ENCODE assay signal across 8 mouse cellular contexts in the genomic region with DNA sequence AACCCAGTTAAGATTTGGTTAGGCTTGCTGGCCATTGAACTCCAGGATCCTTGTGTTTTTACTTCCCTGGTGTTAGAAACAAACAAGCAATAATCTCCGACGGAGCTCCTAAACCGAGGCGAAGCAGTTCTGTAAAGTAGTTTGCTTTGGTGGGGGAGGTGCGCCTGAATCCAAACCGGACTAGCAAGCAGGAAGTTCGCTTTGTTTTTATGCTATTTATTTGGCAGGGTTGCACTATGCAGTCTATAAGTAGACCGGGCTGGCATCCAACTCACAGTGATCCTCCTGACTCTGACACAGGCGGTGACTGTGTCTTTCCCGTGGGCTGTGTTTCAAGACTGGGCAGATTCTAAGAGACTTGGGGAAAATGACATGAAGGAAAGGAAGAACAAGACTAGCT. TPM values are rescaled to one million over a fixed set of nuclear protein-coding genes. Genes with fewer than 3 reads are reported as not detected.
A peak's percentile ranks its signal among the peaks of the same experiment; 100 is the strongest.
DNase-seq lines count a peak whose midpoint lies in the region; ATAC-seq and TF ChIP-seq lines count a peak whose summit lies in the region.
"Had no signal": no experiment of that assay in that cellular context is flagged by ENCODE, and none has a peak within 500 bp of the region (broad histone marks: within the 10 kb centered on the region; RNA-seq: fewer than 3 reads in every experiment).

No protein-coding gene starts in this region.

- H3K27ac ChIP-seq in MEL (ENCODE audit: control insufficient read depth, low read depth, low read length), result peak overlapping the region; percentile 90
- peak overlapping the region; percentile 77 for H3K27ac ChIP-seq in intestine, embryonic 15.5 days

- peak overlapping the region; percentile 53 to 71 for H3K4me3 ChIP-seq in MEL (ENCODE audit: control insufficient read depth in 1 of 2, insufficient read depth in 1 of 2, low read depth in 2 of 2, low read length in 2 of 2)
- no peak overlapping the region for H3K4me3 ChIP-seq in intestine, embryonic 15.5 days (replicated peaks)
- H3K4me3 ChIP-seq: erythroblast, embryonic 14.5 days had no signal

- ATAC-seq in intestine, embryonic 15.5 days, result no peak
- ATAC-seq in megakaryocyte progenitor cell, adult 5-6 weeks (replicated peaks; ENCODE audit: poor library complexity), result 0 out of 2 replicates have a peak, but pooled peaks have one; percentile 3

- WGBS in intestine, embryonic 15.5 days, result 12% methylated on average over 10 of the region's 10 CpGs

- peaks cover 20% of the 10 kb centered on the region for H3K79me2 ChIP-seq in MEL (ENCODE audit: control insufficient read depth, insufficient read depth, low read length, poor library complexity)

- intact Hi-C loops in left cerebral cortex, postnatal 36 days (cut with DNase I), result loop anchor here (10.0 kb wide), 1 partner anchor 222 kb away; the partner anchor contains the start of gene Mettl17

- TF ChIP-seq EP300 in MEL (IDR thresholded peaks at IDR 0.05; ENCODE audit: low read depth in 1 of 2, low read length in 2 of 2), result peak; percentile 46 to 58

- H3K4me2 ChIP-seq in intestine, embryonic 15.5 days (replicated peaks), result peak overlapping the region; percentile 39

- no peak for TF ChIP-seq CTCF in MEL (IDR thresholded peaks at IDR 0.05 in 2 of 3, conservative IDR thresholded peaks at IDR 0.05 in 1 of 3; ENCODE audit: control insufficient read depth in 1 of 3, insufficient read depth in 1 of 3, low read depth in 2 of 3, low read length in 3 of 3, poor library complexity in 1 of 3, severe bottlenecking in 1 of 3)

- TF ChIP-seq POLR2A in MEL (IDR thresholded peaks at IDR 0.05; ENCODE audit: control insufficient read depth in 1 of 2, insufficient read depth in 1 of 2, low read depth in 1 of 2, low read length in 2 of 2, poor library complexity in 1 of 2), result peak; percentile 45 to 59; a peak in 1 of 4 replicates

- H3K36me3 ChIP-seq in MEL (ENCODE audit: control insufficient read depth in 1 of 2, insufficient read depth in 2 of 2, low read length in 2 of 2), result peaks cover 0 to 14% of the 10 kb centered on the region in 2 experiments; a peak in 2 of 4 replicates
- H3K36me3 ChIP-seq in intestine, embryonic 15.5 days, result 0 out of 2 replicates have a peak, but pooled peaks cover 1% of the 10 kb centered on the region

- TF ChIP-seq RAD21 in MEL (IDR thresholded peaks at IDR 0.05; ENCODE audit: low read depth, low read length), result no peak

- peak overlapping the region; percentile 71 for H3K9ac ChIP-seq in MEL (ENCODE audit: control insufficient read depth, low read depth, low read length, poor library complexity, severe bottlenecking)
- H3K9ac ChIP-seq in intestine, embryonic 15.5 days, result no peak overlapping the region

- H3K27me3 ChIP-seq in MEL (ENCODE audit: control insufficient read depth in 1 of 2, insufficient read depth in 2 of 2, low read length in 2 of 2), result no peaks in the 10 kb centered on the region
- H3K27me3 ChIP-seq in intestine, embryonic 15.5 days (replicated peaks), result no peaks in the 10 kb centered on the region

- peak; percentile 89 for DNase-seq in MEL (ENCODE audit: low read depth, low spot score)
- peak; percentile 55 for DNase-seq in adrenal gland, postnatal 14 days
- DNase-seq in frontal cortex, postnatal 25 days (ENCODE audit: low spot score in 2 of 2), result peak; percentile 25 to 44
- DNase-seq in left cerebral cortex, postnatal 36 days (ENCODE audit: low spot score in 2 of 2), result peak; percentile 40 to 43
- peak; percentile 24 for DNase-seq in thymus, postnatal 0 days (ENCODE audit: low spot score)

- H3K4me1 ChIP-seq in MEL (ENCODE audit: control insufficient read depth in 1 of 2, insufficient read depth in 2 of 2, low read length in 2 of 2), result peaks cover 6 to 7% of the 10 kb centered on the region in 2 experiments; a peak in 2 of 4 replicates
- H3K4me1 ChIP-seq in intestine, embryonic 15.5 days (replicated peaks), result peaks cover 8% of the 10 kb centered on the region; the same call in 1 of the 2 replicates

- no peaks in the 10 kb centered on the region for H3K9me3 ChIP-seq in MEL (replicated peaks; ENCODE audit: insufficient read depth, low read length)
- H3K9me3 ChIP-seq in intestine, embryonic 15.5 days, result no peaks in the 10 kb centered on the region

TF ChIP-seq in MEL, 35 proteins besides CTCF, POLR2A, EP300 and RAD21:
- TF ChIP-seq SIN3A (IDR thresholded peaks at IDR 0.05; ENCODE audit: low read length), result peak; percentile 70
- TF ChIP-seq MXI1 (IDR thresholded peaks at IDR 0.05; ENCODE audit: low read depth, low read length), result peak; percentile 62; the same call in 1 of the 2 replicates
- peak; percentile 38; the same call in 1 of the 2 replicates for TF ChIP-seq NELFE (IDR thresholded peaks at IDR 0.05; ENCODE audit: low read depth, low read length)
- TF ChIP-seq MEF2A (IDR thresholded peaks at IDR 0.05; ENCODE audit: extremely low read depth, insufficient replicate concordance, low read depth, low read length, poor library complexity, severe bottlenecking), result peak; percentile 48; the same call in 1 of the 2 replicates
- TF ChIP-seq TCF12 (IDR thresholded peaks at IDR 0.05; ENCODE audit: low read depth, low read length), result no peak
- peak; percentile 62 for TF ChIP-seq HCFC1 (IDR thresholded peaks at IDR 0.05; ENCODE audit: low read depth, low read length)
- TF ChIP-seq ELF1 (IDR thresholded peaks at IDR 0.05; ENCODE audit: low read depth, low read length), result peak; percentile 80
- 0 out of 2 replicates have a peak, but pooled peaks have one; percentile 13 for TF ChIP-seq ZC3H11A (IDR thresholded peaks at IDR 0.05; ENCODE audit: low read depth, low read length)
- TF ChIP-seq TBP (IDR thresholded peaks at IDR 0.05; ENCODE audit: low read depth, low read length), result peak; percentile 79
- no peak for TF ChIP-seq MAX (IDR thresholded peaks at IDR 0.05; ENCODE audit: low read length)
- TF ChIP-seq GABPA (IDR thresholded peaks at IDR 0.05; ENCODE audit: low read depth, low read length), result no peak
- peak; percentile 69; the same call in 1 of the 2 replicates for TF ChIP-seq ETS1 (IDR thresholded peaks at IDR 0.05; ENCODE audit: low read depth, low read length)
- TF ChIP-seq POLR2AphosphoS5 (IDR thresholded peaks at IDR 0.05; ENCODE audit: borderline replicate concordance, low read depth, low read length), result no peak
- peak; percentile 40; the same call in 1 of the 2 replicates for TF ChIP-seq CHD2 (IDR thresholded peaks at IDR 0.05; ENCODE audit: low read length)
- no peak for TF ChIP-seq MYB (IDR thresholded peaks at IDR 0.05; ENCODE audit: low read depth, low read length)
TF ChIP-seq in MEL: peak in this region for 10.

RNA-seq across cellular contexts. Expression of gene Hnrnpc, which starts 2.9 kb away (rescaled TPM):
- 272 and 346 TPM in 2 replicates for total RNA-seq in MEL (2012; rRNA removed)
- 1,000 to 10,000 TPM in 1 of 2 experiments, 100 to 1,000 TPM in 1; 626 to 3,096 TPM for polyA plus RNA-seq in MEL (2012; ENCODE audit: insufficient read depth in 1 of 2, insufficient read length in 2 of 2, low read depth in 1 of 2, low replicate concordance in 2 of 2, missing spikeins in 1 of 2)
- total RNA-seq in adrenal gland, postnatal 14 days (2021), result 221 and 230 TPM in 2 replicates
- polyA plus RNA-seq in intestine, embryonic 15.5 days (2015; fragmentation: Nextera tagmentation; extraction: Ambion mirVana), result 555 and 601 TPM in 2 replicates
- total RNA-seq in left cerebral cortex, postnatal 36 days (2021), result 100 to 1,000 TPM; 199 to 225 TPM
- total RNA-seq in megakaryocyte progenitor cell, adult 5-6 weeks (2015), result 353 and 414 TPM in 2 replicates
- total RNA-seq in megakaryocyte progenitor cell, adult 5-6 weeks (2017), result 560 and 665 TPM in 2 replicates
- polyA plus RNA-seq in thymus, postnatal 0 days (2015; fragmentation: Nextera tagmentation; extraction: Ambion mirVana), result 536 and 645 TPM in 2 replicates

RNA-seq across cellular contexts. Expression of gene Rpgrip1, which starts 3.8 kb away (rescaled TPM):
- total RNA-seq in MEL (2012; rRNA removed), result 3.7 and 4.8 TPM in 2 replicates
- 10 to 100 TPM in 1 of 2 experiments, not detected in 1; 36.0 TPM for polyA plus RNA-seq in MEL (2012; ENCODE audit: insufficient read depth in 1 of 2, insufficient read length in 2 of 2, low read depth in 1 of 2, low replicate concordance in 2 of 2, missing spikeins in 1 of 2)
- 0.44 and 1.4 TPM in 2 replicates for total RNA-seq in adrenal gland, postnatal 14 days (2021)
- 60.1 and 62.2 TPM in 2 replicates for polyA plus RNA-seq in intestine, embryonic 15.5 days (2015; fragmentation: Nextera tagmentation; extraction: Ambion mirVana)
- 1 to 10 TPM; 2.0 to 3.6 TPM for total RNA-seq in left cerebral cortex, postnatal 36 days (2021)
- total RNA-seq in megakaryocyte progenitor cell, adult 5-6 weeks (2015), result 5.2 and 7.9 TPM in 2 replicates
- total RNA-seq in megakaryocyte progenitor cell, adult 5-6 weeks (2017), result 3.3 and 7.1 TPM in 2 replicates
- polyA plus RNA-seq in thymus, postnatal 0 days (2015; fragmentation: Nextera tagmentation; extraction: Ambion mirVana), result 87.6 and 94.0 TPM in 2 replicates
- polyA plus RNA-seq: erythroblast, embryonic 14.5 days had no signal

Comparison
In these comparisons a context has a peak if more than half of its experiments do, and no peak if none do; other contexts are left out.
1. DNase-seq: peak in every context shown above with its lines; median percentile 89 in MEL; 55 in adrenal gland, postnatal 14 days; 42 in left cerebral cortex, postnatal 36 days; 34 in frontal cortex, postnatal 25 days; 24 in thymus, postnatal 0 days.